9 mouse cellular contexts compared by ENCODE assay signal in genomic region chr4:140069563-140070330, GRCm38 (mm10).
DNase-seq lines count a peak whose midpoint lies in the region; ATAC-seq and TF ChIP-seq lines count a peak whose summit lies in the region.
"Had no signal": no experiment of that assay in that cellular context is flagged by ENCODE, and none has a peak within 500 bp of the region (broad histone marks: within the 10 kb centered on the region; RNA-seq: fewer than 3 reads in every experiment).

No protein-coding gene starts in this region.

- WGBS in kidney, embryonic 16.5 days = 9% methylated on average over 15 of the region's 15 CpGs
- 11% methylated on average over 15 of the region's 15 CpGs for WGBS in embryonic facial prominence, embryonic 12.5 days

- intact Hi-C loops in left cerebral cortex, adult 2 months (cut with DNase I) = loop anchor here (1.0 to 5.0 kb wide), 2 partner anchors 31 to 147 kb away; no protein-coding TSS in a partner anchor

- peak; percentile 49 for ATAC-seq in kidney, embryonic 16.5 days (ENCODE audit: low FRiP score, low TSS enrichment)
- ATAC-seq in embryonic facial prominence, embryonic 12.5 days (ENCODE audit: insufficient number of reproducible peaks, insufficient read depth, low FRiP score, low TSS enrichment) = peak; percentile 62; the same call in 1 of the 2 replicates

- no peaks in the 10 kb centered on the region for H3K36me3 ChIP-seq in kidney, embryonic 16.5 days (ENCODE audit: insufficient read depth, low read length)
- no peaks in the 10 kb centered on the region for H3K36me3 ChIP-seq in embryonic facial prominence, embryonic 12.5 days

- H3K9me3 ChIP-seq in kidney, embryonic 16.5 days (ENCODE audit: low read length) = peaks cover 11% of the 10 kb centered on the region; the same call in 1 of the 2 replicates
- no peaks in the 10 kb centered on the region for H3K9me3 ChIP-seq in embryonic facial prominence, embryonic 12.5 days

- TF ChIP-seq CTCF in left cerebral cortex, adult 2 months (IDR thresholded peaks at IDR 0.05) = no peak

- H3K27me3 ChIP-seq in kidney, embryonic 16.5 days (ENCODE audit: insufficient read depth, low read length) = peaks cover 38% of the 10 kb centered on the region
- peaks cover 19% of the 10 kb centered on the region; the same call in 1 of the 2 replicates for H3K27me3 ChIP-seq in embryonic facial prominence, embryonic 12.5 days

- no peak overlapping the region for H3K27ac ChIP-seq in kidney, embryonic 16.5 days (ENCODE audit: low read length)
- H3K27ac ChIP-seq in embryonic facial prominence, embryonic 12.5 days = no peak overlapping the region
- H3K27ac ChIP-seq in left cerebral cortex, adult 2 months = peak overlapping the region; percentile 82

- H3K4me3 ChIP-seq in kidney, embryonic 16.5 days (ENCODE audit: low read length) = no peak overlapping the region
- no peak overlapping the region for H3K4me3 ChIP-seq in embryonic facial prominence, embryonic 12.5 days
- H3K4me3 ChIP-seq in left cerebral cortex, adult 2 months = no peak overlapping the region

- H3K4me1 ChIP-seq in kidney, embryonic 16.5 days (ENCODE audit: insufficient read depth, low read length) = no peaks in the 10 kb centered on the region
- 0 out of 2 replicates have a peak, but pooled peaks cover 10% of the 10 kb centered on the region for H3K4me1 ChIP-seq in embryonic facial prominence, embryonic 12.5 days
- H3K4me1 ChIP-seq: megakaryocyte, embryonic 14.5 days had no signal

- no peak overlapping the region for H3K9ac ChIP-seq in kidney, embryonic 16.5 days (replicated peaks; ENCODE audit: low read length)
- no peak overlapping the region for H3K9ac ChIP-seq in embryonic facial prominence, embryonic 12.5 days

- no peak for DNase-seq in kidney, adult 9 months
- peak; percentile 37 to 60 for DNase-seq in left cerebral cortex, adult 2 months (ENCODE audit: extremely low spot score in 1 of 2, low spot score in 2 of 2)
- peak; percentile 68 to 81 for DNase-seq in right cerebral cortex, postnatal 10 days (ENCODE audit: low spot score in 2 of 2)
- no peak for DNase-seq in gastrocnemius, adult 18-20 months (ENCODE audit: low spot score)
- DNase-seq in adrenal gland, adult 18-20 months (ENCODE audit: low spot score in 2 of 2) = no peak
- DNase-seq in c-Kit-positive CD71-positive TER-119-positive erythroid progenitor cells, embryonic 14.5 days (ENCODE audit: low spot score) = no peak

- no peak overlapping the region for H3K4me2 ChIP-seq in kidney, embryonic 16.5 days (replicated peaks; ENCODE audit: low read depth, low read length)
- H3K4me2 ChIP-seq in embryonic facial prominence, embryonic 12.5 days (replicated peaks) = no peak overlapping the region

Comparison
In these comparisons a context has a peak if more than half of its experiments do, and no peak if none do; other contexts are left out.
1. DNase-seq: peak in left cerebral cortex, adult 2 months (2 of 2) and right cerebral cortex, postnatal 10 days (2 of 2); none in kidney, adult 9 months (single experiment), gastrocnemius, adult 18-20 months (single experiment), adrenal gland, adult 18-20 months (0 of 2) and c-Kit-positive CD71-positive TER-119-positive erythroid progenitor cells, embryonic 14.5 days (single experiment).